Mouse (Mus musculus): ENCODE data around the gene Tead1.

GRCm38 (mm10) chr7:112747187-112747586 is 68.1 kb downstream of the Tead1 start:
- TF ChIP-seq REST (IDR thresholded peaks at IDR 0.05; ENCODE audit: insufficient read depth, insufficient read length) (no peak), SRF (IDR thresholded peaks at IDR 0.05; ENCODE audit: control insufficient read depth, insufficient read length, low read depth) (no peak), CEBPB (IDR thresholded peaks at IDR 0.05; ENCODE audit: insufficient read depth, poor library complexity, severe bottlenecking) (no peak), POLR2A (IDR thresholded peaks at IDR 0.05; ENCODE audit: insufficient read length, low read depth) (no peak), E2F4 (IDR thresholded peaks at IDR 0.05; ENCODE audit: insufficient read depth) (no peak)

Data from myocyte (in vitro differentiated cells).